ENCODE assay signal across 16 mouse cellular contexts in genomic region chr5:53376856-53377255, GRCm38 (mm10).
DNase-seq lines count a peak whose midpoint lies in the region; ATAC-seq lines count a peak whose summit lies in the region.
"Had no signal": no experiment of that assay in that cellular context is flagged by ENCODE, and none has a peak within 500 bp of the region (broad histone marks: within the 10 kb centered on the region; RNA-seq: fewer than 3 reads in every experiment).

No protein-coding gene starts in this region.

- ATAC-seq in limb, embryonic 11.5 days (ENCODE audit: insufficient number of reproducible peaks, low FRiP score, low TSS enrichment, low read depth) = no peak
- no peak for ATAC-seq in liver, embryonic 11.5 days (replicated peaks; ENCODE audit: low FRiP score)
- no peak for ATAC-seq in forebrain, embryonic 15.5 days (replicated peaks)

- no peaks in the 10 kb centered on the region for H3K36me3 ChIP-seq in limb, embryonic 11.5 days (ENCODE audit: control insufficient read depth, insufficient read depth, low read length)
- no peaks in the 10 kb centered on the region for H3K36me3 ChIP-seq in liver, embryonic 11.5 days (ENCODE audit: control insufficient read depth, insufficient read depth, low read length)
- H3K36me3 ChIP-seq in forebrain, embryonic 15.5 days = no peaks in the 10 kb centered on the region
- H3K36me3 ChIP-seq: G1E; liver, embryonic 13.5 days; midbrain, embryonic 12.5 days had no signal

- no peaks in the 10 kb centered on the region for H3K9me3 ChIP-seq in limb, embryonic 11.5 days (ENCODE audit: control insufficient read depth, low read length)
- H3K9me3 ChIP-seq in liver, embryonic 11.5 days (ENCODE audit: control insufficient read depth, low read length) = no peaks in the 10 kb centered on the region
- no peaks in the 10 kb centered on the region for H3K9me3 ChIP-seq in forebrain, embryonic 15.5 days
- H3K9me3 ChIP-seq: G1E; liver, embryonic 13.5 days; midbrain, embryonic 12.5 days had no signal

- H3K4me3 ChIP-seq in limb, embryonic 11.5 days (ENCODE audit: low read depth, low read length) = no peak overlapping the region
- no peak overlapping the region for H3K4me3 ChIP-seq in liver, embryonic 11.5 days (ENCODE audit: low read depth, low read length)
- no peak overlapping the region for H3K4me3 ChIP-seq in forebrain, embryonic 15.5 days
- H3K4me3 ChIP-seq: liver, embryonic 13.5 days; midbrain, embryonic 12.5 days had no signal

- 8% methylated on average over 7 of the region's 7 CpGs for WGBS in limb, embryonic 11.5 days
- 50% methylated on average over 7 of the region's 7 CpGs for WGBS in liver, embryonic 11.5 days
- WGBS in forebrain, embryonic 15.5 days = 53% methylated on average over 7 of the region's 7 CpGs

- H3K27me3 ChIP-seq in limb, embryonic 11.5 days (ENCODE audit: control insufficient read depth, insufficient read depth, low read length) = no peaks in the 10 kb centered on the region
- no peaks in the 10 kb centered on the region for H3K27me3 ChIP-seq in liver, embryonic 11.5 days (replicated peaks; ENCODE audit: control insufficient read depth, insufficient read depth, low read length)
- H3K27me3 ChIP-seq in forebrain, embryonic 15.5 days = no peaks in the 10 kb centered on the region
- H3K27me3 ChIP-seq: liver, embryonic 13.5 days; midbrain, embryonic 12.5 days had no signal

- no peak overlapping the region for H3K9ac ChIP-seq in limb, embryonic 11.5 days (ENCODE audit: low read length)
- no peak overlapping the region for H3K9ac ChIP-seq in liver, embryonic 11.5 days (ENCODE audit: low read depth, low read length)
- H3K9ac ChIP-seq in forebrain, embryonic 15.5 days (replicated peaks) = no peak overlapping the region
- H3K9ac ChIP-seq: liver, embryonic 13.5 days; midbrain, embryonic 12.5 days had no signal

- H3K4me2 ChIP-seq in limb, embryonic 11.5 days (ENCODE audit: low read depth, severe bottlenecking) = no peak overlapping the region
- H3K4me2 ChIP-seq in liver, embryonic 11.5 days = no peak overlapping the region
- H3K4me2 ChIP-seq in forebrain, embryonic 15.5 days (replicated peaks) = no peak overlapping the region
- H3K4me2 ChIP-seq: liver, embryonic 13.5 days; midbrain, embryonic 12.5 days had no signal

- H3K27ac ChIP-seq in limb, embryonic 11.5 days (replicated peaks; ENCODE audit: low read depth, low read length) = no peak overlapping the region
- H3K27ac ChIP-seq in liver, embryonic 11.5 days (ENCODE audit: low read depth, low read length) = no peak overlapping the region
- H3K27ac ChIP-seq in forebrain, embryonic 15.5 days (replicated peaks) = no peak overlapping the region
- H3K27ac ChIP-seq: liver, embryonic 13.5 days; midbrain, embryonic 12.5 days had no signal

- peaks cover 30% of the 10 kb centered on the region for H3K4me1 ChIP-seq in limb, embryonic 11.5 days (ENCODE audit: control insufficient read depth, insufficient read depth, low read length)
- no peaks in the 10 kb centered on the region for H3K4me1 ChIP-seq in liver, embryonic 11.5 days (replicated peaks; ENCODE audit: control insufficient read depth, insufficient read depth, low read length)
- no peaks in the 10 kb centered on the region for H3K4me1 ChIP-seq in forebrain, embryonic 15.5 days
- H3K4me1 ChIP-seq: liver, embryonic 13.5 days; midbrain, embryonic 12.5 days had no signal

- DNase-seq in gastrocnemius, adult 18-20 months (ENCODE audit: low spot score) = peak; percentile 63
- DNase-seq in gastrocnemius, postnatal 10 days = no peak
- peak; percentile 44 for DNase-seq in urinary bladder, postnatal 14 days (ENCODE audit: low spot score)
- no peak for DNase-seq in urinary bladder, postnatal 10 days (ENCODE audit: low spot score)
- DNase-seq in limb, embryonic 11.5 days (ENCODE audit: low spot score) = peak; percentile 47
- DNase-seq in liver, embryonic 11.5 days (ENCODE audit: low spot score) = no peak
- no peak for DNase-seq in left cerebral cortex, adult 9 months (ENCODE audit: low spot score in 2 of 2)
- DNase-seq: adrenal gland, postnatal 14 days; cerebellum, adult 8-10 months; layer of hippocampus, adult 9-11 months; liver, embryonic 13.5 days; right cerebral cortex, postnatal 25 days; thymus, adult 2 months had no signal

Comparison
In these comparisons a context has a peak if more than half of its experiments do, and no peak if none do; other contexts are left out.
1. DNase-seq: peak in gastrocnemius, adult 18-20 months (single experiment), urinary bladder, postnatal 14 days (single experiment) and limb, embryonic 11.5 days (single experiment); none in gastrocnemius, postnatal 10 days (single experiment), urinary bladder, postnatal 10 days (single experiment), liver, embryonic 11.5 days (single experiment) and left cerebral cortex, adult 9 months (0 of 2).